Mouse (Mus musculus) lung, postnatal 0 days (tissue): ENCODE measurements around the gene Fcrl6.
A peak's percentile ranks its signal among the peaks of the same experiment; 100 is the strongest.

Experiments used
- CTCF ChIP-seq: IDR thresholded peaks from 2 replicates; pipeline ENCODE4 v1.5.1; 2016; ENCODE audit warnings: antibody characterized with exemption, mild to moderate bottlenecking
- EP300 ChIP-seq: IDR thresholded peaks from 2 replicates; pipeline ENCODE4 v1.6.1; 2016; ENCODE audit warnings: antibody characterized with exemption, mild to moderate bottlenecking, control low read depth

- peak; percentile 92 for TF ChIP-seq CTCF
- no peak for TF ChIP-seq EP300
Measured at GRCm38 (mm10) chr1:172619235-172619634, 16.9 kb upstream of the Fcrl6 start.
